Comparison of ENCODE assay signal across 19 mouse cellular contexts in genomic region chr1:173941522-173941921, GRCm38 (mm10). TPM values are rescaled to one million over a fixed set of nuclear protein-coding genes. Genes with fewer than 3 reads are reported as not detected.
DNase-seq lines count a peak whose midpoint lies in the region; TF ChIP-seq lines count a peak whose summit lies in the region.
"Not testable (repeated sequence)": the region's sequence is repeated elsewhere in the genome, so short reads cannot be mapped to it uniquely, and the experiment has no call there.
"Had no signal": no experiment of that assay in that cellular context is flagged by ENCODE, and none has a peak within 500 bp of the region (broad histone marks: within the 10 kb centered on the region; RNA-seq: fewer than 3 reads in every experiment).

No protein-coding gene starts in this region.

- in situ Hi-C loops in CH12.LX (cut with MboI; ENCODE audit: low pct_ligation_motif_present, low pct_unique_long_range_greater_than_20kb, low sequenced_read_pairs) = not testable (repeated sequence)

- H3K4me1 ChIP-seq in CH12.LX (ENCODE audit: control insufficient read depth in 1 of 2, insufficient read depth in 2 of 2); brown adipose tissue, adult 24 weeks (ENCODE audit: control insufficient read depth, insufficient read depth, insufficient read length, low read length); heart, adult 2 months (ENCODE audit: control insufficient read depth, insufficient read depth, low read length); kidney, adult 2 months (ENCODE audit: control insufficient read depth, insufficient read depth, low read length): not testable (repeated sequence)

- not testable (repeated sequence) for TF ChIP-seq POLR2A in CH12.LX (IDR thresholded peaks at IDR 0.05; ENCODE audit: low read depth, low read length); heart, adult 2 months (IDR thresholded peaks at IDR 0.05; ENCODE audit: insufficient read depth, low read depth, low read length); kidney, adult 2 months (IDR thresholded peaks at IDR 0.05; ENCODE audit: low read depth, low read length); myocyte (IDR thresholded peaks at IDR 0.05; ENCODE audit: insufficient read length, low read depth)

- H3ac ChIP-seq in myocyte (ENCODE audit: control insufficient read depth, insufficient read length) = not testable (repeated sequence)

- dilution Hi-C loops in CH12.LX (cut with MboI; ENCODE audit: extremely low pct_ligation_motif_present, extremely low pct_unique_long_range_greater_than_20kb, low sequenced_read_pairs) = not testable (repeated sequence)

- peak overlapping the region; percentile 69 for H3K9ac ChIP-seq in CH12.LX (ENCODE audit: insufficient read depth, low read depth)
- H3K9ac ChIP-seq in heart, adult 2 months (ENCODE audit: low read depth, low read length) = not testable (repeated sequence)

- not testable (repeated sequence) for H3K79me2 ChIP-seq in CH12.LX (replicated peaks; ENCODE audit: control insufficient read depth, extremely low read depth, insufficient read depth, poor library complexity, severe bottlenecking); heart, adult 2 months (replicated peaks; ENCODE audit: control insufficient read depth, insufficient read depth, low read length); myocyte (ENCODE audit: control insufficient read depth, insufficient read depth)
- H3K79me2 ChIP-seq in macrophage (ENCODE audit: inconsistent target) = peaks cover 56% of the 10 kb centered on the region

- 50% methylated on average over 2 of the region's 2 CpGs for WGBS in heart, adult 2 months
- 67% methylated on average over 2 of the region's 2 CpGs for WGBS in kidney, adult 2 months
- 0% methylated on average over 2 of the region's 2 CpGs for WGBS in macrophage (ENCODE audit: missing documents)

- peak overlapping the region; percentile 92 for H3K4me2 ChIP-seq in CH12.LX (ENCODE audit: insufficient read depth, low read depth, poor library complexity, severe bottlenecking)
- H3K4me2 ChIP-seq in myocyte (ENCODE audit: low read depth) = peak overlapping the region; percentile 52

- intact Hi-C loops in heart, adult 2 months (cut with DNase I) = not testable (repeated sequence)

- H3K27ac ChIP-seq in CH12.LX (ENCODE audit: insufficient read depth, low read depth) = 0 out of 2 replicates have a peak overlapping the region, but pooled peaks have one; percentile 31
- peak overlapping the region; percentile 60; the same call in 1 of the 2 replicates for H3K27ac ChIP-seq in brown adipose tissue, adult 24 weeks (replicated peaks; ENCODE audit: low read depth, low read length)
- H3K27ac ChIP-seq in heart, adult 2 months = peak overlapping the region; percentile 84
- H3K27ac ChIP-seq in kidney, adult 2 months (ENCODE audit: insufficient read depth, low read depth, low read length) = not testable (repeated sequence)
- peak overlapping the region; percentile 78 for H3K27ac ChIP-seq in macrophage

- not testable (repeated sequence) for TF ChIP-seq RAD21 in CH12.LX (IDR thresholded peaks at IDR 0.05; ENCODE audit: low read depth, low read length)

- TF ChIP-seq EP300 in CH12.LX (IDR thresholded peaks at IDR 0.05; ENCODE audit: low read length); heart, adult 2 months (IDR thresholded peaks at IDR 0.05; ENCODE audit: insufficient read depth, low read depth, low read length): not testable (repeated sequence)

- DNase-seq in CH12.LX (ENCODE audit: extremely low read depth) = peak; percentile 17
- DNase-seq in heart, adult 2 months; kidney, adult 2 months: not testable (repeated sequence)

- not testable (repeated sequence) for H3K36me3 ChIP-seq in CH12.LX (replicated peaks in 1 of 2; ENCODE audit: control insufficient read depth in 1 of 2, insufficient read depth in 1 of 2, low read length in 1 of 2); heart, adult 2 months (ENCODE audit: control insufficient read depth, insufficient read depth, low read length); kidney, adult 2 months (ENCODE audit: control insufficient read depth, insufficient read depth, low read length); myocyte (ENCODE audit: control insufficient read depth, insufficient read depth)
- peaks cover 10% of the 10 kb centered on the region for H3K36me3 ChIP-seq in macrophage (ENCODE audit: inconsistent target)

- not testable (repeated sequence) for H3K9me3 ChIP-seq in CH12.LX (replicated peaks; ENCODE audit: low read length)

- not testable (repeated sequence) for H3K27me3 ChIP-seq in CH12.LX (replicated peaks); heart, adult 2 months (ENCODE audit: control insufficient read depth, insufficient read depth, low read length); kidney, adult 2 months (replicated peaks; ENCODE audit: control insufficient read depth, insufficient read depth, low read length); myocyte (ENCODE audit: control insufficient read depth, insufficient read depth, insufficient read length)

- not testable (repeated sequence) for TF ChIP-seq CTCF in CH12.LX (conservative IDR thresholded peaks at IDR 0.05 in 1 of 2, IDR thresholded peaks at IDR 0.05 in 1 of 2; ENCODE audit: low read depth in 2 of 2, low read length in 2 of 2); heart, adult 2 months (IDR thresholded peaks at IDR 0.05); kidney, adult 2 months (conservative IDR thresholded peaks at IDR 0.05; ENCODE audit: insufficient read depth, insufficient read length, low read depth, low read length)

- H3K4me3 ChIP-seq in CH12.LX (replicated peaks in 1 of 3; ENCODE audit: low read depth in 2 of 3, low read length in 2 of 3, poor library complexity in 1 of 3) = peak overlapping the region; percentile 34 to 67 (median 55)
- peak overlapping the region; percentile 61 for H3K4me3 ChIP-seq in brown adipose tissue, adult 24 weeks (ENCODE audit: insufficient read depth, low read depth, low read length)
- H3K4me3 ChIP-seq in heart, adult 2 months = peak overlapping the region; percentile 54
- peak overlapping the region; percentile 26; the same call in 1 of the 2 replicates for H3K4me3 ChIP-seq in kidney, adult 2 months (ENCODE audit: insufficient read depth, low read depth, low read length)
- H3K4me3 ChIP-seq in macrophage (ENCODE audit: inconsistent target) = peak overlapping the region; percentile 69
- not testable (repeated sequence) for H3K4me3 ChIP-seq in myocyte

RNA-seq across cellular contexts. Expression of gene Mndal, which starts 0.8 kb away (rescaled TPM):
- total RNA-seq in CH12.LX (2012; rRNA removed) = 56.8 and 57.9 TPM in 2 replicates
- 107 and 153 TPM in 2 replicates for total RNA-seq in CH12.LX (2014; rRNA removed)
- polyA plus RNA-seq in CH12.LX (2012; ENCODE audit: insufficient read length, low read depth) = 175 and 183 TPM in 2 replicates
- 11.4 and 18.7 TPM in 2 replicates for polyA plus RNA-seq in brown adipose tissue, adult 24 weeks (2012; ENCODE audit: insufficient read depth, insufficient read length, missing spikeins)
- 10 to 100 TPM; 12.7 to 12.8 TPM for total RNA-seq in heart, adult 2 months (2021)
- polyA plus RNA-seq in heart, adult 2 months (2012; rRNA removed) = 6.6 and 6.8 TPM in 2 replicates
- 4.9 and 6.2 TPM in 2 replicates for polyA plus RNA-seq in kidney, adult 2 months (2012; rRNA removed)
- total RNA-seq in macrophage (2018; cell fraction: chromatin; rRNA removed) = 1,000 to 10,000 TPM in 16 of 26 experiments, 100 to 1,000 TPM in 10; 474 to 3,416 (median 1,495) TPM
- 100 to 1,000 TPM; 160 to 831 (median 434) TPM for total RNA-seq in macrophage (2018; cell fraction: cytosol; rRNA removed)
- total RNA-seq in macrophage (2018; cell fraction: nucleus; rRNA removed) = 1,000 to 10,000 TPM in 17 of 26 experiments, 100 to 1,000 TPM in 9; 385 to 3,141 (median 1,342) TPM
- polyA plus RNA-seq in macrophage (2018) = 117 to 429 TPM (median 360 TPM) in 3 replicates
- 2.3 TPM for polyA plus RNA-seq in myocyte (2012; fragmentation: generic; extraction: Trizol)
- total RNA-seq: MEL had no signal

RNA-seq across cellular contexts. Expression of gene Ifi203, which starts 0.9 kb away (rescaled TPM):
- total RNA-seq in CH12.LX (2012; rRNA removed) (13.3 and 14.2 TPM in 2 replicates), CH12.LX (2014; rRNA removed) (27.5 and 35.8 TPM in 2 replicates)
- polyA plus RNA-seq in CH12.LX (2012; ENCODE audit: insufficient read length, low read depth) (33.0 and 36.5 TPM in 2 replicates), macrophage (2018) (62.5 to 252 TPM (median 140 TPM) in 3 replicates), myocyte (2012; fragmentation: generic; extraction: Trizol) (3.3 TPM)
- 13.0 and 14.2 TPM in 2 replicates for polyA plus RNA-seq in brown adipose tissue, adult 24 weeks (2012; ENCODE audit: insufficient read depth, insufficient read length, missing spikeins)
- 10 to 100 TPM in 1 of 2 experiments, 1 to 10 TPM in 1; 9.6 to 14.0 TPM for total RNA-seq in heart, adult 2 months (2021)
- 10.7 and 21.8 TPM in 2 replicates for polyA plus RNA-seq in heart, adult 2 months (2012; rRNA removed)
- 5.9 and 9.9 TPM in 2 replicates for polyA plus RNA-seq in kidney, adult 2 months (2012; rRNA removed)
- total RNA-seq in macrophage (2018; cell fraction: chromatin; rRNA removed) = 1,000 to 10,000 TPM in 11 of 26 experiments, 100 to 1,000 TPM in 15; 213 to 3,206 (median 969) TPM
- total RNA-seq in macrophage (2018; cell fraction: cytosol; rRNA removed) = 100 to 1,000 TPM; 134 to 443 (median 306) TPM
- total RNA-seq in macrophage (2018; cell fraction: nucleus; rRNA removed) = 1,000 to 10,000 TPM in 11 of 26 experiments, 100 to 1,000 TPM in 15; 223 to 2,705 (median 951) TPM
- polyA plus RNA-seq: forebrain, embryonic 11.5 days had no signal

RNA-seq across cellular contexts. Expression of gene Ifi211, which starts 28.7 kb away (rescaled TPM):
- 57.8 and 89.1 TPM in 2 replicates for total RNA-seq in CH12.LX (2012; rRNA removed)
- 114 and 130 TPM in 2 replicates for total RNA-seq in CH12.LX (2014; rRNA removed)
- polyA plus RNA-seq in CH12.LX (2012; ENCODE audit: insufficient read length, low read depth) = 66.6 and 67.9 TPM in 2 replicates
- 5.4 and 7.4 TPM in 2 replicates for polyA plus RNA-seq in brown adipose tissue, adult 24 weeks (2012; ENCODE audit: insufficient read depth, insufficient read length, missing spikeins)
- 1 to 10 TPM; 2.6 to 3.0 TPM for total RNA-seq in heart, adult 2 months (2021)
- polyA plus RNA-seq in heart, adult 2 months (2012; rRNA removed) = 0.85 and 1.3 TPM in 2 replicates
- 0.65 and 0.77 TPM in 2 replicates for polyA plus RNA-seq in kidney, adult 2 months (2012; rRNA removed)
- total RNA-seq in macrophage (2018; cell fraction: chromatin; rRNA removed) = 100 to 1,000 TPM in 23 of 26 experiments, 10 to 100 TPM in 3; 74.2 to 796 (median 409) TPM
- 1,000 to 10,000 TPM in 4 of 26 experiments, 100 to 1,000 TPM in 22; 193 to 1,156 (median 826) TPM for total RNA-seq in macrophage (2018; cell fraction: cytosol; rRNA removed)
- total RNA-seq in macrophage (2018; cell fraction: nucleus; rRNA removed) = 100 to 1,000 TPM; 122 to 927 (median 619) TPM
- 272 to 390 TPM (median 361 TPM) in 3 replicates for polyA plus RNA-seq in macrophage (2018)
- polyA plus RNA-seq in myocyte (2012; fragmentation: generic; extraction: Trizol) = 1.9 TPM
- total RNA-seq: MEL had no signal

RNA-seq across cellular contexts. Expression of gene Ifi202b, which starts 41.0 kb away (rescaled TPM):
- not detected in 2 replicates for total RNA-seq in CH12.LX (2012; rRNA removed)
- not detected in 2 replicates for total RNA-seq in CH12.LX (2014; rRNA removed)
- not detected in 2 replicates for polyA plus RNA-seq in CH12.LX (2012; ENCODE audit: insufficient read length, low read depth)
- polyA plus RNA-seq in brown adipose tissue, adult 24 weeks (2012; ENCODE audit: insufficient read depth, insufficient read length, missing spikeins) = not detected in 2 replicates
- total RNA-seq in heart, adult 2 months (2021) = not detected
- polyA plus RNA-seq in heart, adult 2 months (2012; rRNA removed) = 0.38 TPM in 1 of 2 replicates, not detected in the other
- polyA plus RNA-seq in kidney, adult 2 months (2012; rRNA removed) = not detected in 2 replicates
- 10 to 100 TPM in 1 of 26 experiments, 1 to 10 TPM in 4, not detected in 21; 2.9 to 10.5 (median 5.9) TPM for total RNA-seq in macrophage (2018; cell fraction: chromatin; rRNA removed)
- total RNA-seq in macrophage (2018; cell fraction: cytosol; rRNA removed) = 1 to 10 TPM in 3 of 26 experiments, under 1 TPM in 1, not detected in 22; 0.16 to 3.4 (median 2.2) TPM
- 1 to 10 TPM in 5 of 26 experiments, not detected in 21; 1.3 to 7.5 (median 3.5) TPM for total RNA-seq in macrophage (2018; cell fraction: nucleus; rRNA removed)
- polyA plus RNA-seq in macrophage (2018) = not detected in 3 replicates
- polyA plus RNA-seq in myocyte (2012; fragmentation: generic; extraction: Trizol) = 9.6 TPM
- total RNA-seq: adrenal gland, adult 18-20 months; adrenal gland, postnatal 14 days; gastrocnemius, postnatal 10 days; gastrocnemius, postnatal 4 days; heart, postnatal 10 days; heart, postnatal 4 days; MEL had no signal
- polyA plus RNA-seq: cortical plate, adult 2 months; forebrain, embryonic 11.5 days; forebrain, embryonic 15.5 days; heart, embryonic 13.5 days; hindbrain, embryonic 12.5 days; intestine, embryonic 14.5 days had no signal
